Mouse (Mus musculus): ENCODE data around the gene Coq7. TPM values are rescaled to one million over a fixed set of nuclear protein-coding genes. Genes with fewer than 3 reads are reported as not detected.

Gene Coq7
- polyA plus RNA-seq, 2 experiments, result 34.1 to 56.2 TPM

DNA sequence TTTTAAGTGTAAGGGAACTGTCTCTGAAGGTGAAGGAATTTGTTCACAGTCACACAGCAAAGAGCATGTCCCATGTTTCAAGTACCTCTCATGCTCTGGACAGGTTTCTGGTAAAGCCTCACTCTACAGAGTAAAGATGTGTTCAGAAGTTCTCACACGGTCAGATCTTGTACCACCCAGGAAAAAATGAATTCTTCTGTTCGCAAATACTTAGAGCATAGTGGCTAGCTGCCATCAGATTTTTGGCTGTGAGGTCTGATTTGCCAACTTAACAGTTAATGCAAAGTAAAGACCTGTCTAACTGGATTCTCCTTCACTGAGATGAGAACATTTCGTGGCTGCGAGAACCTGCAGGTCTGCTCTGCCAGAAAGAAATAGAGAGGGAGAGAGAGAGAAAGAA, 1.9 kb upstream of the Coq7 start:
- no peak for DNase-seq (ENCODE audit: low read depth in 3 of 3, low spot score in 3 of 3)
- no peak overlapping the region for H3K27ac ChIP-seq
- peaks cover 0 to 7% of the 10 kb centered on the region in 2 experiments; a peak in 1 of 4 replicates for H3K4me1 ChIP-seq (replicated peaks; ENCODE audit: control insufficient read depth in 2 of 2, insufficient read depth in 2 of 2, low read length in 1 of 2)
- no peaks in the 10 kb centered on the region for H3K9me3 ChIP-seq (ENCODE audit: control insufficient read depth, low read length)
- TF ChIP-seq CTCF (IDR thresholded peaks at IDR 0.05; ENCODE audit: low read depth) (no peak), EP300 (IDR thresholded peaks at IDR 0.05; ENCODE audit: low read depth) (no peak)
- H3K9ac ChIP-seq (replicated peaks), result no peak overlapping the region
- no peak overlapping the region for H3K4me2 ChIP-seq (ENCODE audit: low read depth)
- no peaks in the 10 kb centered on the region for H3K36me3 ChIP-seq (replicated peaks; ENCODE audit: control insufficient read depth, insufficient read depth, low read depth)
- no peak for ATAC-seq (ENCODE audit: insufficient read depth)
- no peak overlapping the region for H3K4me3 ChIP-seq (ENCODE audit: insufficient read depth in 1 of 2, low read depth in 2 of 2, low read length in 2 of 2)
- whole genome bisulfite sequencing (ENCODE audit: insufficient replicate concordance), result 70% methylated on average over 4 of the region's 4 CpGs
- no peaks in the 10 kb centered on the region for H3K27me3 ChIP-seq (ENCODE audit: control insufficient read depth, insufficient read depth, low read length)

DNA sequence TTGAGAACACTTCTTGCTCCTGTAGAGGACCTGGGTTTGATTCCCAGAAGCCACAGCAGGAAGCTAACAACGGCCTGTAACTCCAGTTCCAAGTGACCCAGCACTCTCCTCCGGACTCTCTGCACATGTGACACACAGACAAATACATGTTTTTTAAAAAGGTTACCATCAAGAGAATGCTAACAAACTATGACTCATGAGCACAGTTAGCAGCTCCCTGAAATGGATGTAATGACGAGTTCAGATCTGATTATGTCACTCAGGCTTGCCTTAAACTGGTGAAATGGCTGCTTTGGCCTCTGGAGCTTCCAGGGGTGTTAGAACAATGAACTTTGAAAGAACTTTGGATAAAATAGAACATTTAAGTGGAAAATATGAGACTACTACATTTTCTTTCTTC, 1.2 kb upstream of the Coq7 start:
- DNase-seq (ENCODE audit: low read depth in 3 of 3, low spot score in 3 of 3), result no peak
- 56% methylated on average over 3 of the region's 3 CpGs for whole genome bisulfite sequencing (ENCODE audit: insufficient replicate concordance)

DNA sequence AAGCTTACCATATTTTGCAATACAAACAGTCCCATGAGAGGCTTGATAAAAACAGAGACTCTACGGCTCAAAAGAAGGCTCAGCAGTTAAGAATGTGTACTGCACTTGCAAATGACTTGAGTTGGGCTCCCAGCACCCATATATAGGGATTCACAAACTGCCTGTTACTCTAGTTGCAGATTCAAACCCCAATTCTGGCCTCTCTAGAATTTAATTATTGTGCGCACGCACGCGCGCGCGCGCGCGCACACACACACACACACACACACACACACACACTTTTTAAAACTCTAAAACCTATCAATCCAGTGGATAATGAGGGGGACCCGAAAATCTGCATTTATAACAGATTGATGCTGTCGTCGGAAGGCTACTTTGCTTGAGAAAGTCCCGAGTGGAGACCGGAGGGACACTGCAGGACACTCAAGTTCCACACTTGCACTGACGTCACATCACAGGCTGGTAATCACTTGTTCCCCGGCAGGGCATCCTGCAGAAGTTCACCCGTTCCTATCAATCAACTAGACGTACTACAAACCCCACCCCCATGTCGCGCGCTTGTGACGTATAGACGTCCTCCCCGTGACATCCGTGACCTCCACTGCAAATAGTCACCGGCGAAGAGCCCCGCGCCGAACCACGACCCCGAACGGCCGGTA, 508 bp downstream of the Coq7 start:
- no peak for TF ChIP-seq EP300 (IDR thresholded peaks at IDR 0.05; ENCODE audit: low read depth)
- peak; percentile 38 for TF ChIP-seq CTCF (IDR thresholded peaks at IDR 0.05; ENCODE audit: low read depth)
- no peaks in the 10 kb centered on the region for H3K9me3 ChIP-seq (ENCODE audit: control insufficient read depth, low read length)
- no peaks in the 10 kb centered on the region for H3K36me3 ChIP-seq (replicated peaks; ENCODE audit: control insufficient read depth, insufficient read depth, low read depth)
- peak overlapping the region; percentile 49 for H3K27ac ChIP-seq
- ATAC-seq (ENCODE audit: insufficient read depth) (peak; percentile 97), DNase-seq (ENCODE audit: low read depth in 3 of 3, low spot score in 3 of 3) (peak; percentile 93 to 95 (median 95))
- peak overlapping the region; percentile 73 for H3K4me2 ChIP-seq (ENCODE audit: low read depth)
- peak overlapping the region; percentile 70 to 97 for H3K4me3 ChIP-seq (ENCODE audit: insufficient read depth in 1 of 2, low read depth in 2 of 2, low read length in 2 of 2)
- H3K27me3 ChIP-seq (ENCODE audit: control insufficient read depth, insufficient read depth, low read length), result no peaks in the 10 kb centered on the region
- H3K9ac ChIP-seq (replicated peaks), result peak overlapping the region; percentile 67
- WGBS (ENCODE audit: insufficient replicate concordance), result under 1% methylated on average over 36 of the region's 36 CpGs
- peaks cover 0 to 7% of the 10 kb centered on the region in 2 experiments; a peak in 1 of 4 replicates for H3K4me1 ChIP-seq (replicated peaks; ENCODE audit: control insufficient read depth in 2 of 2, insufficient read depth in 2 of 2, low read length in 1 of 2)

More for the DNA sequence above, 1.2 kb upstream of the Coq7 start:
- no peak for TF ChIP-seq EP300 (IDR thresholded peaks at IDR 0.05; ENCODE audit: low read depth)
- TF ChIP-seq CTCF (IDR thresholded peaks at IDR 0.05; ENCODE audit: low read depth), result no peak
- H3K4me1 ChIP-seq (replicated peaks; ENCODE audit: control insufficient read depth in 2 of 2, insufficient read depth in 2 of 2, low read length in 1 of 2), result peaks cover 0 to 7% of the 10 kb centered on the region in 2 experiments; a peak in 1 of 4 replicates
- H3K4me2 ChIP-seq (ENCODE audit: low read depth), result peak overlapping the region; percentile 73; the same call in 1 of the 2 replicates
- no peak for ATAC-seq (ENCODE audit: insufficient read depth)
- H3K27ac ChIP-seq, result no peak overlapping the region
- no peaks in the 10 kb centered on the region for H3K9me3 ChIP-seq (ENCODE audit: control insufficient read depth, low read length)
- no peaks in the 10 kb centered on the region for H3K36me3 ChIP-seq (replicated peaks; ENCODE audit: control insufficient read depth, insufficient read depth, low read depth)
- no peak overlapping the region for H3K4me3 ChIP-seq (ENCODE audit: insufficient read depth in 1 of 2, low read depth in 2 of 2, low read length in 2 of 2)
- H3K9ac ChIP-seq (replicated peaks), result no peak overlapping the region
- H3K27me3 ChIP-seq (ENCODE audit: control insufficient read depth, insufficient read depth, low read length), result no peaks in the 10 kb centered on the region

DNA sequence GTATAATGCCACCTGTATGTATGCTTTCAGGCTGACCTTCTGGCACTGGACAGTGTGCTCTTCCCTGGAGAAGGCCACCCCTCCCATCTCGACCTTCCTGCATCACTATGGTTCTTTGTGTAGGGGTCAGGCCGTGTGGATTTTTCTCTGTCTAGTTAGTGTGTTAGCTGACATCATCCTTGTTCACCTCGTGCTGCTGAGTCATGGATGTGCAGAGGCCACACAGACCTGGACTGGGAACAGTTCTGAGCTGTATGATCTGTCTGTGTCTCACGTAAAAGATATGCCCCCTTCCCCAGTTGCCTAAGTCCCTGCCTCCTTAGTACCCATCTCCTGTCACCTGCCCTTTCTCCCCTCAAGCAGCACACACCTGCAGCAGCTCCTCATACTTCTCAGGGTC, 6.2 kb downstream of the Coq7 start:
- H3K4me1 ChIP-seq (replicated peaks; ENCODE audit: control insufficient read depth in 2 of 2, insufficient read depth in 2 of 2, low read length in 1 of 2), result no peaks in the 10 kb centered on the region
- 65% methylated on average over 4 of the region's 4 CpGs for WGBS (ENCODE audit: insufficient replicate concordance)
- TF ChIP-seq CTCF (IDR thresholded peaks at IDR 0.05; ENCODE audit: low read depth), result no peak
- no peak for TF ChIP-seq EP300 (IDR thresholded peaks at IDR 0.05; ENCODE audit: low read depth)
- H3K27ac ChIP-seq, result no peak overlapping the region
- no peaks in the 10 kb centered on the region; the same call in 1 of the 2 replicates for H3K36me3 ChIP-seq (replicated peaks; ENCODE audit: control insufficient read depth, insufficient read depth, low read depth)
- no peaks in the 10 kb centered on the region for H3K27me3 ChIP-seq (ENCODE audit: control insufficient read depth, insufficient read depth, low read length)
- no peak for ATAC-seq (ENCODE audit: insufficient read depth)
- H3K9ac ChIP-seq (replicated peaks), result no peak overlapping the region
- no peak for DNase-seq (ENCODE audit: low read depth in 3 of 3, low spot score in 3 of 3)
- no peaks in the 10 kb centered on the region for H3K9me3 ChIP-seq (ENCODE audit: control insufficient read depth, low read length)
- no peak overlapping the region for H3K4me2 ChIP-seq (ENCODE audit: low read depth)
- H3K4me3 ChIP-seq (ENCODE audit: insufficient read depth in 1 of 2, low read depth in 2 of 2, low read length in 2 of 2), result no peak overlapping the region

DNA sequence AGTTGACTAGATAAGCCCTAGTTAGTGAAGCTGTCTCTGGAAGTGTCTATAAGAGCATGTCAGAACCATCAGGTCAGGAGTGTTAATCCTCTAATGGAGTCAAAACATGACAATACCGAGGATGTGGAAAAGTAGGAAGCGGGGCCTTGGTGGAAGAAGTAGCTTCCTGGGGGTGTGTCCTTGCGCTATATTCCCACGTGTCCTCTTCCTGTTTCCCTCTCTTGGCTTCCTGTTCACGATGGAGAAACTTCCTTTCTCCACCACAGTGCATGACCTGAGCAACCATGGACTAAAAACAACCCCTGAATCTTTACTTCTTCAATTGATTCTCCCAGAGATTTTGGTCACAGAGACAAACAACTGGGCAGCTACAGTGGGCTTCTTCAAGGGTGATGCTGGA, 11.1 kb downstream of the Coq7 start:
- TF ChIP-seq CTCF (IDR thresholded peaks at IDR 0.05; ENCODE audit: low read depth), result no peak
- TF ChIP-seq EP300 (IDR thresholded peaks at IDR 0.05; ENCODE audit: low read depth), result no peak

More for the DNA sequence above, 11.1 kb downstream of the Coq7 start:
- no peak overlapping the region for H3K27ac ChIP-seq
- no peaks in the 10 kb centered on the region for H3K27me3 ChIP-seq (ENCODE audit: control insufficient read depth, insufficient read depth, low read length)
- DNase-seq (ENCODE audit: low read depth in 3 of 3, low spot score in 3 of 3), result no peak
- H3K36me3 ChIP-seq (replicated peaks; ENCODE audit: control insufficient read depth, insufficient read depth, low read depth), result no peaks in the 10 kb centered on the region; the same call in 1 of the 2 replicates
- no peak overlapping the region for H3K9ac ChIP-seq (replicated peaks)
- no peaks in the 10 kb centered on the region for H3K4me1 ChIP-seq (replicated peaks; ENCODE audit: control insufficient read depth in 2 of 2, insufficient read depth in 2 of 2, low read length in 1 of 2)
- 37% methylated on average over 5 of the region's 5 CpGs for WGBS (ENCODE audit: insufficient replicate concordance)
- H3K9me3 ChIP-seq (ENCODE audit: control insufficient read depth, low read length), result no peaks in the 10 kb centered on the region
- no peak for ATAC-seq (ENCODE audit: insufficient read depth)
- H3K4me2 ChIP-seq (ENCODE audit: low read depth), result no peak overlapping the region
- H3K4me3 ChIP-seq (ENCODE audit: insufficient read depth in 1 of 2, low read depth in 2 of 2, low read length in 2 of 2), result no peak overlapping the region

Measured in liver, embryonic 14.5 days (tissue).